Mouse (Mus musculus): ENCODE measurements around the gene Adgrl1. TPM values are rescaled to one million over a fixed set of nuclear protein-coding genes. Genes with fewer than 3 reads are reported as not detected.

Gene Adgrl1
- total and polyA plus RNA-seq, 3 experiments: 11.3 to 31.2 (median 18.5) TPM

GRCm38 (mm10) chr8:83976779-83977350 is 77.0 kb downstream of the Adgrl1 start:
- ATAC-seq (ENCODE audit: extremely low read depth, insufficient number of reproducible peaks, low FRiP score, poor library complexity, severe bottlenecking): no peak
- no peak for DNase-seq (ENCODE audit: low spot score)
- Histone ChIP-seq H3K27me3 (ENCODE audit: insufficient read depth, low read length) (no peaks in the 10 kb centered on the region), H3K36me3 (replicated peaks) (peaks cover 74% of the 10 kb centered on the region), H3K4me3 (ENCODE audit: low read depth, low read length) (no peak overlapping the region), H3K4me1 (ENCODE audit: insufficient read depth, low read depth, low read length) (peaks cover 42% of the 10 kb centered on the region), H3K9me3 (replicated peaks) (no peaks in the 10 kb centered on the region)
- no peak for TF ChIP-seq GATA2 (IDR thresholded peaks at IDR 0.05; ENCODE audit: borderline replicate concordance, low read depth, low read length)
- no peak for TF ChIP-seq GATA1 (IDR thresholded peaks at IDR 0.05; ENCODE audit: borderline replicate concordance, low read length)

- H3K4me1 ChIP-seq (ENCODE audit: insufficient read depth, low read depth, low read length): peaks cover 37% of the 10 kb centered on the region
- no peaks in the 10 kb centered on the region for H3K9me3 ChIP-seq (replicated peaks)
- TF ChIP-seq GATA2 (IDR thresholded peaks at IDR 0.05; ENCODE audit: borderline replicate concordance, low read depth, low read length) (no peak), POLR2AphosphoS5 (IDR thresholded peaks at IDR 0.05; ENCODE audit: insufficient replicate concordance, low read depth, low read length) (no peak), GATA1 (IDR thresholded peaks at IDR 0.05; ENCODE audit: borderline replicate concordance, low read length) (no peak), CTCF (IDR thresholded peaks at IDR 0.05; ENCODE audit: low read depth, low read length) (no peak), TAL1 (conservative IDR thresholded peaks at IDR 0.05; ENCODE audit: low read depth, low read length) (no peak)
- H3K27me3 ChIP-seq (ENCODE audit: insufficient read depth, low read length): no peaks in the 10 kb centered on the region
- no peak overlapping the region for H3K4me3 ChIP-seq (ENCODE audit: low read depth, low read length)
- H3K36me3 ChIP-seq (replicated peaks): peaks cover 78% of the 10 kb centered on the region
- DNase-seq (ENCODE audit: low spot score): no peak
- no peak for ATAC-seq (ENCODE audit: extremely low read depth, insufficient number of reproducible peaks, low FRiP score, poor library complexity, severe bottlenecking)
Measured at GRCm38 (mm10) chr8:83977646-83978045, 77.7 kb downstream of the Adgrl1 start.

GRCm38 (mm10) chr8:83978200-83978599 is 78.3 kb downstream of the Adgrl1 start:
- Histone ChIP-seq H3K4me3 (ENCODE audit: low read depth, low read length) (no peak overlapping the region), H3K36me3 (replicated peaks) (peaks cover 79% of the 10 kb centered on the region), H3K4me1 (ENCODE audit: insufficient read depth, low read depth, low read length) (peaks cover 35% of the 10 kb centered on the region), H3K9me3 (replicated peaks) (no peaks in the 10 kb centered on the region), H3K27me3 (ENCODE audit: insufficient read depth, low read length) (no peaks in the 10 kb centered on the region)
- ATAC-seq (ENCODE audit: extremely low read depth, insufficient number of reproducible peaks, low FRiP score, poor library complexity, severe bottlenecking) (no peak), DNase-seq (ENCODE audit: low spot score) (no peak)
- TF ChIP-seq GATA2 (IDR thresholded peaks at IDR 0.05; ENCODE audit: borderline replicate concordance, low read depth, low read length): no peak
- TF ChIP-seq TAL1 (conservative IDR thresholded peaks at IDR 0.05; ENCODE audit: low read depth, low read length): no peak
- TF ChIP-seq GATA1 (IDR thresholded peaks at IDR 0.05; ENCODE audit: borderline replicate concordance, low read length): no peak
- no peak for TF ChIP-seq CTCF (IDR thresholded peaks at IDR 0.05; ENCODE audit: low read depth, low read length)
- no peak for TF ChIP-seq POLR2AphosphoS5 (IDR thresholded peaks at IDR 0.05; ENCODE audit: insufficient replicate concordance, low read depth, low read length)

- Histone ChIP-seq H3K4me1 (ENCODE audit: insufficient read depth, low read depth, low read length) (peaks cover 18% of the 10 kb centered on the region), H3K36me3 (replicated peaks) (peaks cover 84% of the 10 kb centered on the region), H3K4me3 (ENCODE audit: low read depth, low read length) (no peak overlapping the region), H3K9me3 (replicated peaks) (no peaks in the 10 kb centered on the region), H3K27me3 (ENCODE audit: insufficient read depth, low read length) (no peaks in the 10 kb centered on the region)
- TF ChIP-seq GATA2 (IDR thresholded peaks at IDR 0.05; ENCODE audit: borderline replicate concordance, low read depth, low read length) (no peak), GATA1 (IDR thresholded peaks at IDR 0.05; ENCODE audit: borderline replicate concordance, low read length) (no peak), CTCF (IDR thresholded peaks at IDR 0.05; ENCODE audit: low read depth, low read length) (no peak), POLR2AphosphoS5 (IDR thresholded peaks at IDR 0.05; ENCODE audit: insufficient replicate concordance, low read depth, low read length) (no peak), TAL1 (conservative IDR thresholded peaks at IDR 0.05; ENCODE audit: low read depth, low read length) (no peak)
- DNase-seq (ENCODE audit: low spot score): no peak
- no peak for ATAC-seq (ENCODE audit: extremely low read depth, insufficient number of reproducible peaks, low FRiP score, poor library complexity, severe bottlenecking)
Measured at GRCm38 (mm10) chr8:83980250-83980649, 80.3 kb downstream of the Adgrl1 start.

- H3K27me3 ChIP-seq (ENCODE audit: insufficient read depth, low read length): no peaks in the 10 kb centered on the region
- peaks cover 89% of the 10 kb centered on the region for H3K36me3 ChIP-seq (replicated peaks)
- H3K9me3 ChIP-seq (replicated peaks): no peaks in the 10 kb centered on the region
- H3K4me1 ChIP-seq (ENCODE audit: insufficient read depth, low read depth, low read length): peaks cover 18% of the 10 kb centered on the region
- TF ChIP-seq GATA1 (IDR thresholded peaks at IDR 0.05; ENCODE audit: borderline replicate concordance, low read length): no peak
- TF ChIP-seq TAL1 (conservative IDR thresholded peaks at IDR 0.05; ENCODE audit: low read depth, low read length): no peak
- no peak for TF ChIP-seq CTCF (IDR thresholded peaks at IDR 0.05; ENCODE audit: low read depth, low read length)
- no peak for TF ChIP-seq POLR2AphosphoS5 (IDR thresholded peaks at IDR 0.05; ENCODE audit: insufficient replicate concordance, low read depth, low read length)
- no peak for TF ChIP-seq GATA2 (IDR thresholded peaks at IDR 0.05; ENCODE audit: borderline replicate concordance, low read depth, low read length)
- H3K4me3 ChIP-seq (ENCODE audit: low read depth, low read length): no peak overlapping the region
- ATAC-seq (ENCODE audit: extremely low read depth, insufficient number of reproducible peaks, low FRiP score, poor library complexity, severe bottlenecking): no peak
- no peak for DNase-seq (ENCODE audit: low spot score)
Measured at GRCm38 (mm10) chr8:83980845-83981244, 80.9 kb downstream of the Adgrl1 start.

GRCm38 (mm10) chr8:83981533-83981932 is 81.6 kb downstream of the Adgrl1 start:
- H3K36me3 ChIP-seq (replicated peaks): peaks cover 89% of the 10 kb centered on the region
- TF ChIP-seq POLR2AphosphoS5 (IDR thresholded peaks at IDR 0.05; ENCODE audit: insufficient replicate concordance, low read depth, low read length): no peak
- no peak for TF ChIP-seq GATA1 (IDR thresholded peaks at IDR 0.05; ENCODE audit: borderline replicate concordance, low read length)
- TF ChIP-seq TAL1 (conservative IDR thresholded peaks at IDR 0.05; ENCODE audit: low read depth, low read length): no peak
- TF ChIP-seq CTCF (IDR thresholded peaks at IDR 0.05; ENCODE audit: low read depth, low read length): no peak
- TF ChIP-seq GATA2 (IDR thresholded peaks at IDR 0.05; ENCODE audit: borderline replicate concordance, low read depth, low read length): no peak
- DNase-seq (ENCODE audit: low spot score): no peak
- H3K4me1 ChIP-seq (ENCODE audit: insufficient read depth, low read depth, low read length): peaks cover 18% of the 10 kb centered on the region
- no peaks in the 10 kb centered on the region for H3K27me3 ChIP-seq (ENCODE audit: insufficient read depth, low read length)
- no peak overlapping the region for H3K4me3 ChIP-seq (ENCODE audit: low read depth, low read length)
- no peaks in the 10 kb centered on the region for H3K9me3 ChIP-seq (replicated peaks)
- no peak for ATAC-seq (ENCODE audit: extremely low read depth, insufficient number of reproducible peaks, low FRiP score, poor library complexity, severe bottlenecking)

Measured in G1E (cell line).